Mouse (Mus musculus) ovary, adult 18-20 months (tissue): Measurements from ENCODE around the gene Wdr83.
A peak's percentile ranks its signal among the peaks of the same experiment; 100 is the strongest.

Experiments used
- DNase-seq: peaks from one replicate; pipeline ENCODE4 v3.0.0; 2022; ENCODE audit warnings: low spot score, mixed read lengths

Gene Wdr83

DNA sequence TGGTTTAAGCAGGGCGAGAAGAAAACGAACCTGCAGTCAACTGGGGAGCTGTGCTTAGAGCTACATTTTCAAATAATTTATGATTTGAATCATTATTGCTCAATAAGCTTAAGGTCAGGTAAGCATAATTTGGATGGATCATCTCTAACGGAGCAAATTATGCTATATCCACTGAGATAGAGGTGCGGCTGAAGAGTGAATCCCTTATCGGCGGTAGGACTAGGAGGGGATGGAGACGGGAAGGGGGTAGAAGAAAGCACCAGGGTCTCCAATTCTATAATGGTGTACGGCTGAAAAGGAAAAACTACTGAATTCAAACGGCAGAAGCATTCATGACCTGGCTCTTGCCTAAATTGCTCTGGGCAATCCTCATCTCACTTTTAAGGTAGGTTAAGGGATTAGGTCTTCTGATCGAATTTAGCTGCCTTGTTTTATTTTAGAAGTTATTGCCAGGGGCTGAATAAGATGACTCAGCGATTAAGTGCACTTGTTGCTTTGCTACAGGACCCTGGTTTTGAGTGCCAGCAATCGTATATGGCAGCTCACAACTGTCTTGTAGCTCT is 45.9 kb downstream of the Wdr83 start:
- no peak for DNase-seq

DNA sequence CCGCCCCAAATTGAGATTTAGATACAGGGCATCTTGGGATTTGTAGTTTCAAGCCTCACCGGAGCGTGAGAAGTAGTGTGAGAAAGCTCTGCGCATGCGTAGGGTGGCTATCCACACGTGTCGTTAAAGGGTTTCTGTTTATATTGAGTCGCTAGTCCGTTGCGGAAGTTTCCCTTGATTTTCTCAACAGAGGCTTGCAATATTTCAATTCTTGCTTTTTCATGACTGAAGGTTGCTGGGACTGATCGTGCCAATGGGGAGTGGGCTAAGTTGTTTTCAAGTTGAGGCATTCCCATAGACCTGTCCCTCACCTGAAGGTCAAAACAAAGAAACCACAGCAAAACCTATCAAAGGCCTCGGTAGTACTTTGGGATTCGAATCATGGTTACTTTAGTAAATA is 46.3 kb downstream of the Wdr83 start:
- peak; percentile 66 for DNase-seq

DNA sequence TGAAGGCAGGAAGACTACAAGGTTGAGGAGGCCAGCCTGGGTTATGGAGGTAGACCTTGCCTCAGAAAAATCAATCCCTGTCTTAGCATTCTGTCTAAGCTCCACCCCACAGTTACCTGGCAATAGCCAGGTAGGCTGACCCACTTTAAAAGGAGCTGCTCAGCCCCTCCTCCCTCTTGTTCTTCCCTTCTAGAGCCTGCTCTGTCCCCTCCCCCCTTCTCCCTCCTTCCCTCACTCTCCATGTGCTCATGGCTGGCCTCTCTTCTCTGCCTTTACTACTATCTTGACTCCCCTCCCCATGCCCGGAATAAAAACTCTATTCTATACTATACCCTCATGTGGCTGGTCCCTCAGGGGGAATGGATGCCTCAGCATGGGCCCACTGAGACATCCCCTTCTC is 47.2 kb downstream of the Wdr83 start:
- no peak for DNase-seq

DNA sequence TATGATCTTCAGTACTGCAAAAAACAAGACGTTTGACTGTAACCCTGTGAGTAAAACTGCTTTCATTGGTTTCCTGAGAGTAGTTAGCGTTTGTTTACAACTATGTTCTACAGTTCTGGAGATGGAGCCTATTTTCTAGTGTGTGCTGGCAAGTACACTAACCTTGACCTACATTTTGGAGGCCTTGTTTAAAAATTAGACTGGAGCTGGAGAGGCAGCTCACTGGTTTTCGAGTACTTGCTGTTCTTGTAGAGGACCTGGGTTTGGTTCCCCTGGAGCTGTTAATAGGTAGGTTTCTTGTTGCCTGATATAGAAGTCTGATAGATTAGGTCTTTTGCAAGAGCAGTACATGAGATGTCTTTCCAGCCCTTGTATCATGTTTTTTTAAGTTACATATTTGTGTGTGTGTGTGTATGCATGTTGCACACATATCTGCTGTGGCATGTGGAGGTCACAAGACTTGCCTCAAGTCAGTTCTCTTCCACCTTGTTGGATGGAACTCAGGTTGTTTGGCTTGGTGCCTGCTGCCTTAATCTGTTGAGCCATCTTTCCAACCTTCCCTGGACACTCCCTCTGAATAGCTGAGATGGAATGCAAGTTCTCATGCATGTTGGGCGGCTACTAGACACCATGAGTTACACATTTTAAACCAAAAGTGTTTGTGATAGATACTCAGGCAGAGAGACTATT is 48.3 kb downstream of the Wdr83 start:
- no peak for DNase-seq

DNA sequence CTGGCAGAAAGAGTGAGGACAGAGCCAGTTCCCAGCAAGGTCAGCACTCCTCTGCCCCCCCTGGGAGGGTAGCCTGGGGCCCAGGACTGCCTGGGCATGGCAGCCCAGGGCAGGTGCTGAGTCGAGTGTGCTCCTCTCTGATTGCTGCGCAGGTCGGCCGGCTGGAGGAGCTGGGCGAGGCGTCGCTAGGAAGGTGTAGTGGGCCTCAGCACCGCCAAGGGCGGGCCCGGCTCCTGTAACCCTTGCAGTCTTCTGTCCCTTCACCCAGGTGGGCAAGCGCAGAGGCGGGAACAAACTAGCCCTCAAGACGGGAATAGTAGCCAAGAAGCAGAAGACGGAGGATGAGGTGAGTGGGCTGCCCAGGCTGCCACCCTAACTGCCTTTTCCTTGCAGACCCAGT is 51.8 kb downstream of the Wdr83 start:
- no peak for DNase-seq

DNA sequence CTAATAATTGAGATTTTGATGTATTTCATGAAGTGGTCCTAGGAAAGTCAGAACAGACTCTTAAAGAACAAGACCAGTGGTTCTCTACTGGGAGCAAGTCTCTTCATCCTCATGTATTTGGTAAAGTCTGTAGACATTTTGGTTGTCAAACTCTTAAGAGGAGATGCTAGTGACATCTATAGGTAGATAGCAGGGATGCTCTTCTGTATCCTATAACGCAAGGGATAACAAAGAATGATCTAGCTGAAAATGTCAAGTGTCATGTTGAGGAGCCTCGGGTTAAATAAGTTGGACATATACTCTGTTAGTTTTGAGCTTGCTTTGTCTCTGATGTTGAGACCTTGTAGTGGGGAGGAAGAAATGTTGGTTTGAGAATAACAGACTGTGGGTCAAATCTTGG is 53.2 kb downstream of the Wdr83 start:
- DNase-seq, result no peak

DNA sequence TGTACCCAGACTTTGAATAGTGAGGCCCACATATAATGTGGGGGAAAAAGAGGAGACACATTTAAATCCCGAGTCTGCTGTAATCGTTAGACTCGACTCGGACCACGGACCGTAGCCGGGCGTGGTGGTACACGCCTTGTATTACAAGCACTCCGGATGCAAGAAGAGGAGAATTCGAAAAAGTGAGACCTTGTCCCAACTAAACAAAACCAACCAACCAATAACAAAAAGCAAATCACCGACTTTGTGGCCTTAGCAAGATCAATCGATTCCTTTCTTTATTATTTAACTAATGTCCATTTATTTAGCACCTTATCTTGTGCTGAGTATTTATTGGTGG is 53.6 kb downstream of the Wdr83 start:
- no peak for DNase-seq

DNA sequence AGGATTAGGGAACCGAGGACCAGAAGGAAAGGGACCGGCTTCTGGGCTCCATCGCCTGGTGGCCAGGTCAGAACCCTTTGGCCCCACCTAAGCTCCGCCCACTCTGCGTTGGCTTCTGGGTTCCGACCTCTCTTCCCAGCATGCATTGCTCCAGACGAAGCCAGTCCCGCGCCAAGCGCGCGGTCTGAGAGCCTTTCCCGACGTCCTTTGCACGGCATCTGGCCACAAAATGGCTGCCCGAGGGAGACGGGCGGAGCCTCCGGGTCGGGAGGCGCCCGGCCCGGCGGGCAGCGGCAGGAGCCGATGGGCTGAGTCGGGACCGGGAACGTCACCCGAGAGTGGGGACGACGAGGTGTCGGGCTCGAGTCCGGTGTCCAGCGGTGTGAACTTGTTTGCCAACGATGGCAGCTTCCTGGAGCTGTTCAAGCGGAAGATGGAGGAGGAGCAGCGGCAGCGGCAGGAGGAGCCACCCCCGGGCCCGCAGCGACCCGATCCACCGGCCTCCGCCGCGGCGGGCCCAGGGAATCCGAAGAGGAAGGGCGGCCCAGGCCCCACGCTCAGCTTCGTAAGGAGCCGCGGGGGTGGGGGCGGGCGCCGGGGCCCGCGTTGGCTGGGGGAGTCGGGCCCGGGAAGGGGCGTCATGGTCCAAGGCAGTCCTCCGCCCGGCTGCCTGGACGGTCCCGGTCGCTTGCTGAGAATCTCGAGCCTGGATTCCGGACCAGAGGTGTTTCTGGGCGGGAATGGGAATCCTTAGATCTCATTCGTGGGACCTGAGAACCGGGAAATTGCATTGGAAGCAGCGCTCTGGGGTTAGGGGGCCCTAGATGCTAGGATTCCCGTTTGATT is 54.2 kb downstream of the Wdr83 start, which contains the start of gene Trir:
Gene Trir, plus strand, starts transcription at position 154 of the 846 bp plus-strand sequence.
- DNase-seq, result peak; percentile 94

DNA sequence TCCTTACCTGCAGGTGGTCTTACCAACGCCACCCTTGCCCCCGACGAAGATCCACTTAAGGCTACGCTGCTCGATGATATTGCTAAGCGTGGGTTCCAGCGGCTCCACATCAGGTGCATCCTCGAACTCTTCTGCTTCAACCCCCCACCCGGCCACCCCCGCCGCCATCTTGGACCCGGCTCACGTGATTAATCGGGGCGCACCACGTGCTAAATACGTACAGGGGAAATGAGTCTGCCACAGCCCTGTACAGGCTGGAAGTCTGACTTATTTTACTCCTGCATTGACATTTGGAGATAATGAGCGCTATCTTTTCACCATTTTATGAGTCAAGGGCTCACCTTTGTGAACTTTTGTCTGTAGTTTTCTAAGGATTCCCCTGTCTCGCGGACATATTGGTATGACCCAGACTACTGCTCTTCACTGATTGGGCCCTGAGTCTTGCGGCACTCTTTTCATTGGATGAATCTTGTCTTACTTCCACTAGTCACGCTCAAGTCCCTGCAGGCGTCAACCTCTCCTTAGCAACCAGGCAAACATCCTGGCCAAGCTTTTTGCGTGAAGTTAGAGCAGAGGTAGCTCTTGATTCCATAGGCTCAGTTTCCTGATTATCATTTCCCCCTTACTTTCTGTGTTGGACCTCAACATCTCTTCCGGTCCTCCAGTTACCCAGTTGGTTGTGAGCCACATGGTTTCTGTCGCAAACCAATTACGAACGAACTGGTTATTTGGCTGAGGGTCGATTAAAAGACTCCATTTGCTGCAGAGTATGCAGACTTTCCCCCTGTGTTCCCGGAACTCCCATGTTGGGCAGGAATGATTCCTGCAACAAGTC is 55.8 kb downstream of the Wdr83 start, which contains the start of gene Asna1:
Gene Asna1, minus strand, starts transcription at position 184 of the 835 bp plus-strand sequence.
- peak; percentile 73 for DNase-seq
